Mouse (Mus musculus) forebrain, postnatal 0 days (tissue): Measurements from ENCODE around the gene Htr1f. TPM values are rescaled to one million over a fixed set of nuclear protein-coding genes. Genes with fewer than 3 reads are reported as not detected.

Experiments used
- ATAC-seq: fragments of 200-750 bp; cut with Nextera tagmentation; 2 replicates; pipeline ENCODE4 v1.8.0; 2017; ENCODE audit warnings: mild to moderate bottlenecking, moderate library complexity
- DNase-seq: peaks from one replicate; pipeline ENCODE4 v3.0.0-alpha.2; 2015
- H3K27ac ChIP-seq: fragments of 300-500 bp; sonication (generic); 2 replicates; pipeline ENCODE4 v1.5.1; 2014; ENCODE audit warnings: low read depth, mild to moderate bottlenecking, antibody characterized with exemption, low read length, moderate library complexity, mixed read lengths
- H3K27me3 ChIP-seq: fragments of 300-500 bp; sonication (generic); 2 replicates; pipeline ENCODE4 v1.6.1; 2014; ENCODE audit warnings: mild to moderate bottlenecking, low read length, mixed read lengths; ENCODE audit not compliant: insufficient read depth
- H3K36me3 ChIP-seq: fragments of 300-500 bp; sonication (generic); 2 replicates; pipeline ENCODE4 v1.6.1; 2014; ENCODE audit warnings: mild to moderate bottlenecking, moderate library complexity; ENCODE audit not compliant: insufficient read depth
- H3K4me1 ChIP-seq: fragments of 300-500 bp; sonication (generic); 2 replicates; pipeline ENCODE4 v1.6.1; 2014; ENCODE audit warnings: antibody characterized with exemption; ENCODE audit not compliant: insufficient read depth
- H3K4me2 ChIP-seq: fragments of 300-500 bp; sonication (generic); 2 replicates; pipeline ENCODE4 v1.6.1; 2014; ENCODE audit warnings: low read depth, mild to moderate bottlenecking, moderate library complexity
- H3K4me3 ChIP-seq: fragments of 300-500 bp; sonication (generic); 2 replicates; pipeline ENCODE4 v1.5.1; 2014; ENCODE audit warnings: low read depth, low read length, mixed read lengths
- H3K9ac ChIP-seq: fragments of 300-500 bp; sonication (generic); 2 replicates; pipeline ENCODE4 v1.6.1; 2014; ENCODE audit warnings: mild to moderate bottlenecking
- H3K9me3 ChIP-seq: fragments of 300-500 bp; sonication (generic); 2 replicates; pipeline ENCODE4 v1.6.1; 2016; ENCODE audit warnings: low read length
- CTCF ChIP-seq: sonication (generic); IDR thresholded peaks from 2 replicates; pipeline ENCODE4 v1.5.1; 2016; ENCODE audit warnings: antibody characterized with exemption, control low read depth, low read depth
- WGBS: fragments of 180-500 bp; shearing (Covaris S2); extraction: QIAGEN DNeasy Blood & Tissue Kit; methylation state at CpG from one replicate; pipeline ENCODE4 v1.1.7; 2014; 5-methylcytosine and 5-hydroxymethylcytosine counted together
- polyA plus RNA-seq: library from polyadenylated mRNA; unstranded; fragments of >200 nt; fragmentation: Nextera tagmentation; extraction: Ambion mirVana; gene quantifications from 2 replicates; pipeline ENCODE4 v1.2.1, GENCODE M21; 2015
- total RNA-seq: library from RNA; depleted of rRNA; stranded (reverse); fragments of >200 nt; gene quantifications from 2 replicates; pipeline ENCODE4 v1.2.3, GENCODE M21; 2014

Gene Htr1f
- total and polyA plus RNA-seq, 2 experiments from 2014 or later = 0.58 to 1.2 TPM

GRCm38 (mm10) chr16:64907112-64907511 is 198.5 kb downstream of the Htr1f start:
- ATAC-seq (peak; percentile 50; the same call in 1 of the 2 replicates), DNase-seq (peak; percentile 61)
- 37% methylated on average over 3 of the region's 3 CpGs for WGBS
- no peak overlapping the region for H3K27ac ChIP-seq
- H3K4me1 ChIP-seq = no peaks in the 10 kb centered on the region
- H3K4me3 ChIP-seq = no peak overlapping the region
- no peak overlapping the region for H3K4me2 ChIP-seq
- H3K9ac ChIP-seq = no peak overlapping the region
- peak; percentile 68 for TF ChIP-seq CTCF
- H3K27me3 ChIP-seq = no peaks in the 10 kb centered on the region
- no peaks in the 10 kb centered on the region for H3K36me3 ChIP-seq
- H3K9me3 ChIP-seq = no peaks in the 10 kb centered on the region

GRCm38 (mm10) chr16:64903328-64903727 is 202.3 kb downstream of the Htr1f start:
- no peaks in the 10 kb centered on the region for H3K9me3 ChIP-seq
- H3K4me3 ChIP-seq = no peak overlapping the region
- ATAC-seq (no peak), DNase-seq (peak; percentile 16)
- H3K4me2 ChIP-seq = no peak overlapping the region
- no peaks in the 10 kb centered on the region for H3K27me3 ChIP-seq
- no peak overlapping the region for H3K27ac ChIP-seq
- no peaks in the 10 kb centered on the region for H3K4me1 ChIP-seq
- no peaks in the 10 kb centered on the region for H3K36me3 ChIP-seq
- H3K9ac ChIP-seq = no peak overlapping the region
- WGBS = 42% methylated on average over 2 of the region's 2 CpGs
- peak; percentile 50 for TF ChIP-seq CTCF

GRCm38 (mm10) chr16:64899084-64899483 is 206.6 kb downstream of the Htr1f start:
- 88% methylated on average over 2 of the region's 2 CpGs for WGBS
- Histone ChIP-seq H3K36me3 (no peaks in the 10 kb centered on the region), H3K27me3 (no peaks in the 10 kb centered on the region), H3K4me3 (no peak overlapping the region), H3K4me2 (no peak overlapping the region), H3K9me3 (no peaks in the 10 kb centered on the region), H3K4me1 (no peaks in the 10 kb centered on the region), H3K27ac (no peak overlapping the region), H3K9ac (no peak overlapping the region)
- no peak for ATAC-seq
- no peak for DNase-seq
- peak; percentile 23; the same call in 1 of the 2 replicates for TF ChIP-seq CTCF

GRCm38 (mm10) chr16:64889496-64889895 is 216.2 kb downstream of the Htr1f start:
- no peaks in the 10 kb centered on the region for H3K36me3 ChIP-seq
- WGBS = 97% methylated on average over 3 of the region's 3 CpGs
- no peak overlapping the region for H3K4me3 ChIP-seq
- H3K9me3 ChIP-seq = no peaks in the 10 kb centered on the region
- DNase-seq (no peak), ATAC-seq (no peak)
- H3K4me1 ChIP-seq = no peaks in the 10 kb centered on the region
- no peak overlapping the region for H3K4me2 ChIP-seq
- no peak for TF ChIP-seq CTCF
- H3K27me3 ChIP-seq = no peaks in the 10 kb centered on the region
- no peak overlapping the region for H3K27ac ChIP-seq
- H3K9ac ChIP-seq = no peak overlapping the region

- no peak for DNase-seq
- Histone ChIP-seq H3K27ac (no peak overlapping the region), H3K4me3 (no peak overlapping the region), H3K27me3 (no peaks in the 10 kb centered on the region), H3K4me2 (no peak overlapping the region), H3K9me3 (no peaks in the 10 kb centered on the region), H3K36me3 (no peaks in the 10 kb centered on the region), H3K9ac (no peak overlapping the region), H3K4me1 (no peaks in the 10 kb centered on the region)
- no peak for TF ChIP-seq CTCF
- WGBS = 46% methylated on average over 4 of the region's 4 CpGs
- ATAC-seq = no peak
Observed at GRCm38 (mm10) chr16:64885547-64885946, 220.1 kb downstream of the Htr1f start.

GRCm38 (mm10) chr16:64885142-64885541 is 220.5 kb downstream of the Htr1f start:
- H3K4me3 ChIP-seq = no peak overlapping the region
- no peak for DNase-seq
- no peak overlapping the region for H3K27ac ChIP-seq

GRCm38 (mm10) chr16:64884420-64884838 is 221.2 kb downstream of the Htr1f start:
- Histone ChIP-seq H3K4me3 (no peak overlapping the region), H3K27me3 (no peaks in the 10 kb centered on the region), H3K9ac (no peak overlapping the region), H3K9me3 (no peaks in the 10 kb centered on the region), H3K4me2 (no peak overlapping the region), H3K27ac (no peak overlapping the region), H3K36me3 (no peaks in the 10 kb centered on the region), H3K4me1 (no peaks in the 10 kb centered on the region)
- ATAC-seq (no peak), DNase-seq (no peak)
- TF ChIP-seq CTCF = no peak
- 21% methylated on average over 3 of the region's 3 CpGs for WGBS

More at GRCm38 (mm10) chr16:64885142-64885541, 220.5 kb downstream of the Htr1f start:
- Histone ChIP-seq H3K4me2 (no peak overlapping the region), H3K4me1 (no peaks in the 10 kb centered on the region), H3K27me3 (no peaks in the 10 kb centered on the region), H3K9ac (no peak overlapping the region), H3K9me3 (no peaks in the 10 kb centered on the region), H3K36me3 (no peaks in the 10 kb centered on the region)
- no peak for TF ChIP-seq CTCF
- 32% methylated on average over 3 of the region's 3 CpGs for WGBS
- ATAC-seq = no peak

GRCm38 (mm10) chr16:64883896-64884295 is 221.8 kb downstream of the Htr1f start:
- H3K4me2 ChIP-seq = no peak overlapping the region
- TF ChIP-seq CTCF = no peak
- H3K27me3 ChIP-seq = no peaks in the 10 kb centered on the region
- H3K4me3 ChIP-seq = no peak overlapping the region
- no peaks in the 10 kb centered on the region for H3K4me1 ChIP-seq
- no peaks in the 10 kb centered on the region for H3K36me3 ChIP-seq
- H3K9me3 ChIP-seq = no peaks in the 10 kb centered on the region
- no peak overlapping the region for H3K9ac ChIP-seq
- 75% methylated on average over 5 of the region's 5 CpGs for WGBS
- DNase-seq = no peak
- no peak overlapping the region for H3K27ac ChIP-seq
- no peak for ATAC-seq
